Mouse (Mus musculus): ENCODE results near the gene Mllt1. TPM values are rescaled to one million over a fixed set of nuclear protein-coding genes. Genes with fewer than 3 reads are reported as not detected.

The Mllt1 gene
- polyA plus RNA-seq, 1 experiment from 2014 or later = 20.4 TPM

- Histone ChIP-seq H3K36me3 (ENCODE audit: control insufficient read depth, insufficient read depth, low read length) (no peaks in the 10 kb centered on the region), H3K9ac (ENCODE audit: low read length) (peak overlapping the region; percentile 48), H3K27me3 (ENCODE audit: control insufficient read depth, insufficient read depth, low read length) (no peaks in the 10 kb centered on the region), H3K4me2 (ENCODE audit: low read length) (peak overlapping the region; percentile 58), H3K4me3 (ENCODE audit: control insufficient read depth in 1 of 2, insufficient read depth in 1 of 2, low read depth in 1 of 2, low read length in 2 of 2) (peak overlapping the region; percentile 7 to 9; a peak in 2 of 4 replicates), H3K9me3 (ENCODE audit: control insufficient read depth, low read length) (peaks cover 6% of the 10 kb centered on the region), H3K27ac (replicated peaks in 1 of 2; ENCODE audit: control insufficient read depth in 1 of 2, insufficient read depth in 1 of 2, low read depth in 2 of 2, low read length in 2 of 2) (no peak overlapping the region), H3K4me1 (ENCODE audit: control insufficient read depth in 2 of 2, insufficient read depth in 2 of 2, low read length in 2 of 2) (peaks cover 15 to 22% of the 10 kb centered on the region in 2 experiments; a peak in 3 of 4 replicates)
- 27% methylated on average over 17 of the region's 17 CpGs for WGBS
- no peak for ATAC-seq (ENCODE audit: insufficient number of reproducible peaks, insufficient read depth, low FRiP score, low read depth)
Observed at GRCm38 (mm10) chr17:56883612-56884011, 51.6 kb downstream of the Mllt1 start.

- Histone ChIP-seq H3K9me3 (ENCODE audit: control insufficient read depth, low read length) (no peaks in the 10 kb centered on the region), H3K27me3 (ENCODE audit: control insufficient read depth, insufficient read depth, low read length) (no peaks in the 10 kb centered on the region), H3K4me1 (ENCODE audit: control insufficient read depth in 2 of 2, insufficient read depth in 2 of 2, low read length in 2 of 2) (no peaks in the 10 kb centered on the region), H3K4me3 (ENCODE audit: control insufficient read depth in 1 of 2, insufficient read depth in 1 of 2, low read depth in 1 of 2, low read length in 2 of 2) (no peak overlapping the region), H3K4me2 (ENCODE audit: low read length) (no peak overlapping the region), H3K36me3 (ENCODE audit: control insufficient read depth, insufficient read depth, low read length) (no peaks in the 10 kb centered on the region), H3K27ac (replicated peaks in 1 of 2; ENCODE audit: control insufficient read depth in 1 of 2, insufficient read depth in 1 of 2, low read depth in 2 of 2, low read length in 2 of 2) (no peak overlapping the region), H3K9ac (ENCODE audit: low read length) (no peak overlapping the region)
- no peak for ATAC-seq (ENCODE audit: insufficient number of reproducible peaks, insufficient read depth, low FRiP score, low read depth)
- 91% methylated on average over 19 of the region's 19 CpGs for WGBS
Observed at GRCm38 (mm10) chr17:56877426-56877825, 57.8 kb downstream of the Mllt1 start.

- no peak overlapping the region for H3K9ac ChIP-seq (ENCODE audit: low read length)
- H3K27me3 ChIP-seq (ENCODE audit: control insufficient read depth, insufficient read depth, low read length) = no peaks in the 10 kb centered on the region
- H3K27ac ChIP-seq (replicated peaks in 1 of 2; ENCODE audit: control insufficient read depth in 1 of 2, insufficient read depth in 1 of 2, low read depth in 2 of 2, low read length in 2 of 2) = no peak overlapping the region
- 65% methylated on average over 8 of the region's 8 CpGs for WGBS
- no peaks in the 10 kb centered on the region for H3K4me1 ChIP-seq (ENCODE audit: control insufficient read depth in 2 of 2, insufficient read depth in 2 of 2, low read length in 2 of 2)
- no peak overlapping the region for H3K4me3 ChIP-seq (ENCODE audit: control insufficient read depth in 1 of 2, insufficient read depth in 1 of 2, low read depth in 1 of 2, low read length in 2 of 2)
- no peak overlapping the region for H3K4me2 ChIP-seq (ENCODE audit: low read length)
- no peaks in the 10 kb centered on the region for H3K9me3 ChIP-seq (ENCODE audit: control insufficient read depth, low read length)
- ATAC-seq (ENCODE audit: insufficient number of reproducible peaks, insufficient read depth, low FRiP score, low read depth) = no peak
- H3K36me3 ChIP-seq (ENCODE audit: control insufficient read depth, insufficient read depth, low read length) = no peaks in the 10 kb centered on the region
Observed at GRCm38 (mm10) chr17:56876981-56877380, 58.2 kb downstream of the Mllt1 start.

DNA sequence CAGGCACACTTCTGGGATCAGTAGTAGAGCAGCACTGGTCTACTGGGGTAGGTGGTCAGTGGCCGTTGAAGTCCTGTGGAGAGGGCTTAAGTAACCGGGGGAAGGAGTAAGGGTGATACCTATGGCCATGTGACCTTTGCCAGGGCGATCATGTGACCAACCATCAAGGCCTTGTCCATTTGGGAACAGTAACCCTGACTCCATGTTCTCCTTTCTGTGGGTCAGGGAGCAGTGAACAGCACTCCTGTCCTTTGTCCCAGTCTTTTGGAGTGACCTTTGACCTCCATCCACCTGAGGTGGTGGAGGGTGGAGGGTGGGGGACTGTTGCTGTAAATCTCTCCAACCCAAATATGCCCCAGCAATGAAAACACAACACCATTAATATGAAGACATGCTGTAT is 58.8 kb downstream of the Mllt1 start:
- Histone ChIP-seq H3K27ac (replicated peaks in 1 of 2; ENCODE audit: control insufficient read depth in 1 of 2, insufficient read depth in 1 of 2, low read depth in 2 of 2, low read length in 2 of 2) (no peak overlapping the region), H3K36me3 (ENCODE audit: control insufficient read depth, insufficient read depth, low read length) (no peaks in the 10 kb centered on the region), H3K4me1 (ENCODE audit: control insufficient read depth in 2 of 2, insufficient read depth in 2 of 2, low read length in 2 of 2) (no peaks in the 10 kb centered on the region), H3K4me2 (ENCODE audit: low read length) (no peak overlapping the region), H3K9ac (ENCODE audit: low read length) (no peak overlapping the region), H3K4me3 (ENCODE audit: control insufficient read depth in 1 of 2, insufficient read depth in 1 of 2, low read depth in 1 of 2, low read length in 2 of 2) (no peak overlapping the region), H3K9me3 (ENCODE audit: control insufficient read depth, low read length) (no peaks in the 10 kb centered on the region), H3K27me3 (ENCODE audit: control insufficient read depth, insufficient read depth, low read length) (no peaks in the 10 kb centered on the region)
- 68% methylated on average over 3 of the region's 3 CpGs for WGBS
- no peak for ATAC-seq (ENCODE audit: insufficient number of reproducible peaks, insufficient read depth, low FRiP score, low read depth)

- ATAC-seq (ENCODE audit: insufficient number of reproducible peaks, insufficient read depth, low FRiP score, low read depth) = no peak
- H3K9ac ChIP-seq (ENCODE audit: low read length) = no peak within 1 kb of the TSS
- no peak within 1 kb of the TSS for H3K4me3 ChIP-seq (ENCODE audit: control insufficient read depth in 1 of 2, insufficient read depth in 1 of 2, low read depth in 1 of 2, low read length in 2 of 2)
- H3K4me2 ChIP-seq (ENCODE audit: low read length) = no peak within 1 kb of the TSS
- H3K27me3 ChIP-seq (ENCODE audit: control insufficient read depth, insufficient read depth, low read length) = no peaks in the 10 kb centered on the region
- no peaks in the 10 kb centered on the region for H3K4me1 ChIP-seq (ENCODE audit: control insufficient read depth in 2 of 2, insufficient read depth in 2 of 2, low read length in 2 of 2)
- no peaks in the 10 kb centered on the region for H3K9me3 ChIP-seq (ENCODE audit: control insufficient read depth, low read length)
- no peak within 1 kb of the TSS for H3K27ac ChIP-seq (replicated peaks in 1 of 2; ENCODE audit: control insufficient read depth in 1 of 2, insufficient read depth in 1 of 2, low read depth in 2 of 2, low read length in 2 of 2)
- H3K36me3 ChIP-seq (ENCODE audit: control insufficient read depth, insufficient read depth, low read length) = no peaks in the 10 kb centered on the region
- 68% methylated on average over 12 of the region's 12 CpGs for WGBS
Observed at GRCm38 (mm10) chr17:56874936-56875651, 60.1 kb downstream of the Mllt1 start, which contains the start of gene 1700061G19Rik. Gene 1700061G19Rik, plus strand, starts transcription at chr17:56875477.

- Histone ChIP-seq H3K4me1 (ENCODE audit: control insufficient read depth in 2 of 2, insufficient read depth in 2 of 2, low read length in 2 of 2) (no peaks in the 10 kb centered on the region), H3K4me3 (ENCODE audit: control insufficient read depth in 1 of 2, insufficient read depth in 1 of 2, low read depth in 1 of 2, low read length in 2 of 2) (no peak within 1 kb of the TSS), H3K36me3 (ENCODE audit: control insufficient read depth, insufficient read depth, low read length) (no peaks in the 10 kb centered on the region), H3K4me2 (ENCODE audit: low read length) (no peak within 1 kb of the TSS), H3K9me3 (ENCODE audit: control insufficient read depth, low read length) (no peaks in the 10 kb centered on the region), H3K9ac (ENCODE audit: low read length) (no peak within 1 kb of the TSS), H3K27ac (replicated peaks in 1 of 2; ENCODE audit: control insufficient read depth in 1 of 2, insufficient read depth in 1 of 2, low read depth in 2 of 2, low read length in 2 of 2) (no peak within 1 kb of the TSS), H3K27me3 (ENCODE audit: control insufficient read depth, insufficient read depth, low read length) (no peaks in the 10 kb centered on the region)
- no peak for ATAC-seq (ENCODE audit: insufficient number of reproducible peaks, insufficient read depth, low FRiP score, low read depth)
- 92% methylated on average over 2 of the region's 2 CpGs for WGBS
Observed at GRCm38 (mm10) chr17:56874237-56874636, 61.0 kb downstream of the Mllt1 start, which contains the start of gene Acsbg2. Gene Acsbg2, minus strand, starts transcription at chr17:56874447.

- Histone ChIP-seq H3K4me3 (ENCODE audit: control insufficient read depth in 1 of 2, insufficient read depth in 1 of 2, low read depth in 1 of 2, low read length in 2 of 2) (no peak overlapping the region), H3K9me3 (ENCODE audit: control insufficient read depth, low read length) (peaks cover 3% of the 10 kb centered on the region), H3K36me3 (ENCODE audit: control insufficient read depth, insufficient read depth, low read length) (no peaks in the 10 kb centered on the region), H3K27me3 (ENCODE audit: control insufficient read depth, insufficient read depth, low read length) (no peaks in the 10 kb centered on the region), H3K27ac (replicated peaks in 1 of 2; ENCODE audit: control insufficient read depth in 1 of 2, insufficient read depth in 1 of 2, low read depth in 2 of 2, low read length in 2 of 2) (no peak overlapping the region), H3K9ac (ENCODE audit: low read length) (no peak overlapping the region), H3K4me1 (ENCODE audit: control insufficient read depth in 2 of 2, insufficient read depth in 2 of 2, low read length in 2 of 2) (no peaks in the 10 kb centered on the region), H3K4me2 (ENCODE audit: low read length) (no peak overlapping the region)
- WGBS = 70% methylated on average over 7 of the region's 7 CpGs
- no peak for ATAC-seq (ENCODE audit: insufficient number of reproducible peaks, insufficient read depth, low FRiP score, low read depth)
Observed at GRCm38 (mm10) chr17:56872512-56872911, 62.7 kb downstream of the Mllt1 start.

GRCm38 (mm10) chr17:56871767-56872166 is 63.4 kb downstream of the Mllt1 start:
- no peaks in the 10 kb centered on the region for H3K4me1 ChIP-seq (ENCODE audit: control insufficient read depth in 2 of 2, insufficient read depth in 2 of 2, low read length in 2 of 2)

More at GRCm38 (mm10) chr17:56871767-56872166, 63.4 kb downstream of the Mllt1 start:
- Histone ChIP-seq H3K4me3 (ENCODE audit: control insufficient read depth in 1 of 2, insufficient read depth in 1 of 2, low read depth in 1 of 2, low read length in 2 of 2) (no peak overlapping the region), H3K36me3 (ENCODE audit: control insufficient read depth, insufficient read depth, low read length) (no peaks in the 10 kb centered on the region), H3K4me2 (ENCODE audit: low read length) (no peak overlapping the region), H3K9me3 (ENCODE audit: control insufficient read depth, low read length) (peaks cover 11% of the 10 kb centered on the region), H3K9ac (ENCODE audit: low read length) (no peak overlapping the region), H3K27me3 (ENCODE audit: control insufficient read depth, insufficient read depth, low read length) (no peaks in the 10 kb centered on the region), H3K27ac (replicated peaks in 1 of 2; ENCODE audit: control insufficient read depth in 1 of 2, insufficient read depth in 1 of 2, low read depth in 2 of 2, low read length in 2 of 2) (no peak overlapping the region)
- no peak for ATAC-seq (ENCODE audit: insufficient number of reproducible peaks, insufficient read depth, low FRiP score, low read depth)
- WGBS = 65% methylated on average over 8 of the region's 8 CpGs

Measured in heart, embryonic 14.5 days (tissue).